Mouse (Mus musculus) CH12.LX (cell line): ENCODE data around the gene Gon7. TPM values are rescaled to one million over a fixed set of nuclear protein-coding genes. Genes with fewer than 3 reads are reported as not detected.

Source experiments
- DNase-seq: peaks from one replicate; pipeline ENCODE4 v3.0.0-alpha.2; 2013; ENCODE audit errors: extremely low read depth
- H3K27ac ChIP-seq: 2 replicates; pipeline ENCODE4 v1.5.1; 2012; ENCODE audit warnings: low read depth, mild to moderate bottlenecking, control low read depth, moderate library complexity; ENCODE audit not compliant: insufficient read depth
- H3K27me3 ChIP-seq: replicated peaks from 2 replicates; pipeline ENCODE3; 2012; ENCODE audit warnings: inconsistent platforms
- H3K36me3 ChIP-seq, 2 experiments: replicated peaks in 1 of 2; 2 replicates each; pipeline versions ENCODE3 to v1.6.1; 2012; ENCODE audit warnings: inconsistent platforms in 1 of 2, low read length in 1 of 2, mild to moderate bottlenecking in 1 of 2, mixed read lengths in 1 of 2, moderate library complexity in 1 of 2; ENCODE audit not compliant: control insufficient read depth in 1 of 2, insufficient read depth in 1 of 2
- H3K4me1 ChIP-seq, 2 experiments: 2 replicates each; pipeline ENCODE4 v1.6.1; 2012; ENCODE audit warnings: inconsistent platforms in 1 of 2, moderate library complexity in 1 of 2; ENCODE audit not compliant: insufficient read depth in 2 of 2, control insufficient read depth in 1 of 2
- H3K4me2 ChIP-seq: 2 replicates; pipeline ENCODE4 v1.6.1; 2012; ENCODE audit warnings: low read depth, mild to moderate bottlenecking, control low read depth; ENCODE audit not compliant: poor library complexity, insufficient read depth, severe bottlenecking
- H3K4me3 ChIP-seq, 3 experiments: fragments of 150-350 bp in 1 of 3; sonication (generic) in 1 of 3; replicated peaks in 1 of 3; 2 replicates each; pipeline versions ENCODE3 to v1.5.1; 2011 to 2012; ENCODE audit warnings: low read depth in 2 of 3, low read length in 2 of 3, mild to moderate bottlenecking in 2 of 3, moderate library complexity in 2 of 3, control low read depth in 1 of 3, improper control_type of control experiment in 1 of 3, inconsistent platforms in 1 of 3, mixed read lengths in 1 of 3; ENCODE audit not compliant: poor library complexity in 1 of 3
- H3K79me2 ChIP-seq: replicated peaks from 2 replicates; pipeline ENCODE4 v1.6.1; 2012; ENCODE audit warnings: mild to moderate bottlenecking, moderate library complexity; ENCODE audit not compliant: control insufficient read depth, poor library complexity, insufficient read depth, severe bottlenecking; ENCODE audit errors: extremely low read depth
- H3K9ac ChIP-seq: 2 replicates; pipeline ENCODE4 v1.6.1; 2012; ENCODE audit warnings: low read depth, mild to moderate bottlenecking, control low read depth, moderate library complexity; ENCODE audit not compliant: insufficient read depth
- H3K9me3 ChIP-seq: replicated peaks from 2 replicates; pipeline ENCODE3; 2012; ENCODE audit warnings: low read length, inconsistent platforms, mixed read lengths
- BHLHE40 ChIP-seq: IDR thresholded peaks from 2 replicates; pipeline ENCODE4 v1.6.1; 2011; ENCODE audit warnings: mild to moderate bottlenecking, low read depth, low read length, improper control_type of control experiment
- CHD1 ChIP-seq: IDR thresholded peaks from 2 replicates; pipeline ENCODE4 v1.6.1; 2012; ENCODE audit warnings: low read depth, low read length, improper control_type of control experiment, inconsistent platforms
- CTCF ChIP-seq, 2 experiments: IDR thresholded peaks in 1 of 2; conservative IDR thresholded peaks in 1 of 2; 2 replicates each; pipeline ENCODE4 v1.5.1; 2011 to 2012; ENCODE audit warnings: low read depth in 2 of 2, low read length in 2 of 2, improper control_type of control experiment in 1 of 2, inconsistent platforms in 1 of 2, mild to moderate bottlenecking in 1 of 2, moderate library complexity in 1 of 2
- ELF1 ChIP-seq: IDR thresholded peaks from 2 replicates; pipeline ENCODE4 v1.6.1; 2014; ENCODE audit warnings: low read depth, mild to moderate bottlenecking, inconsistent platforms, low read length, improper control_type of control experiment
- ETS1 ChIP-seq: conservative IDR thresholded peaks from 2 replicates; pipeline ENCODE4 v1.6.1; 2012; ENCODE audit warnings: low read depth, mild to moderate bottlenecking, inconsistent platforms, low read length, improper control_type of control experiment, moderate library complexity
- GABPA ChIP-seq: IDR thresholded peaks from 2 replicates; pipeline ENCODE4 v1.6.1; 2012; ENCODE audit warnings: low read depth, low read length, improper control_type of control experiment, inconsistent platforms; ENCODE audit not compliant: insufficient replicate concordance
- JUND ChIP-seq: conservative IDR thresholded peaks from 2 replicates; pipeline ENCODE4 v1.6.1; 2011; ENCODE audit warnings: low read depth, low read length, improper control_type of control experiment
- MAFK ChIP-seq: IDR thresholded peaks from 2 replicates; pipeline ENCODE4 v1.6.1; 2011; ENCODE audit warnings: low read length, improper control_type of control experiment; ENCODE audit not compliant: insufficient replicate concordance
- MXI1 ChIP-seq: IDR thresholded peaks from 2 replicates; pipeline ENCODE4 v1.6.1; 2011; ENCODE audit warnings: mild to moderate bottlenecking, low read depth, low read length, improper control_type of control experiment
- MYC ChIP-seq: IDR thresholded peaks from 2 replicates; pipeline ENCODE4 v1.6.1; 2011; ENCODE audit warnings: low read depth, mild to moderate bottlenecking, improper control_type of control experiment, low read length
- NELFE ChIP-seq: IDR thresholded peaks from 2 replicates; pipeline ENCODE4 v1.6.1; 2011; ENCODE audit warnings: low read depth, low read length, improper control_type of control experiment
- PAX5 ChIP-seq: IDR thresholded peaks from 2 replicates; pipeline ENCODE4 v1.6.1; 2012; ENCODE audit warnings: low read length, inconsistent platforms, mixed read lengths
- POLR2A ChIP-seq: IDR thresholded peaks from 2 replicates; pipeline ENCODE4 v1.6.1; 2011; ENCODE audit warnings: low read depth, mild to moderate bottlenecking, improper control_type of control experiment, low read length
- RAD21 ChIP-seq: IDR thresholded peaks from 2 replicates; pipeline ENCODE4 v1.6.1; 2011; ENCODE audit warnings: low read depth, mild to moderate bottlenecking, low read length, improper control_type of control experiment, moderate library complexity
- RCOR1 ChIP-seq: conservative IDR thresholded peaks from 2 replicates; pipeline ENCODE4 v1.6.1; 2012; ENCODE audit warnings: low read depth, mild to moderate bottlenecking, inconsistent platforms, low read length, improper control_type of control experiment
- SIN3A ChIP-seq: IDR thresholded peaks from 2 replicates; pipeline ENCODE4 v1.6.1; 2012; ENCODE audit warnings: low read length, improper control_type of control experiment, inconsistent platforms
- UBTF ChIP-seq: IDR thresholded peaks from 2 replicates; pipeline ENCODE4 v1.6.1; 2012; ENCODE audit warnings: low read depth, mild to moderate bottlenecking, inconsistent platforms, low read length, improper control_type of control experiment, moderate library complexity
- USF2 ChIP-seq: conservative IDR thresholded peaks from 2 replicates; pipeline ENCODE4 v1.6.1; 2011; ENCODE audit warnings: low read depth, low read length, improper control_type of control experiment
- ZC3H11A ChIP-seq: IDR thresholded peaks from 2 replicates; pipeline ENCODE4 v1.6.1; 2012; ENCODE audit warnings: low read depth, mild to moderate bottlenecking, inconsistent platforms, low read length, improper control_type of control experiment
- ZKSCAN1 ChIP-seq: IDR thresholded peaks from 2 replicates; pipeline ENCODE4 v1.6.1; 2012; ENCODE audit warnings: low read depth, inconsistent platforms, low read length, improper control_type of control experiment, borderline replicate concordance
- dilution Hi-C: fragments of 300-500 bp; cut with MboI; formaldehyde crosslinking; loops from 2 replicates; pipeline ENCODE4 v1.14.3; 2020; ENCODE audit warnings: low sequenced_read_pairs; ENCODE audit not compliant: extremely low pct_unique_long_range_greater_than_20kb, extremely low pct_ligation_motif_present
- in situ Hi-C: fragments of 300-500 bp; cut with MboI; formaldehyde crosslinking; loops from 3 replicates; pipeline ENCODE4 v1.14.3; 2019; ENCODE audit warnings: low sequenced_read_pairs, low pct_ligation_motif_present, low pct_unique_long_range_greater_than_20kb, mixed read lengths
- polyA plus RNA-seq: library from polyadenylated mRNA; unstranded; fragments of >175 nt; gene quantifications from 2 replicates; pipeline ENCODE4 v1.2.1, GENCODE M21; 2012; ENCODE audit warnings: low read depth; ENCODE audit not compliant: insufficient read length
- total RNA-seq, 2 experiments: library from RNA; depleted of rRNA; stranded (reverse); fragments of 300-350 nt in 1 of 2; fragments of >200 nt in 1 of 2; gene quantifications; 2 replicates each; pipeline ENCODE4 v1.2.3; 2012 to 2014

Gene Gon7
- total and polyA plus RNA-seq, 3 experiments, result 20.9 to 30.0 (median 21.1) TPM

DNA sequence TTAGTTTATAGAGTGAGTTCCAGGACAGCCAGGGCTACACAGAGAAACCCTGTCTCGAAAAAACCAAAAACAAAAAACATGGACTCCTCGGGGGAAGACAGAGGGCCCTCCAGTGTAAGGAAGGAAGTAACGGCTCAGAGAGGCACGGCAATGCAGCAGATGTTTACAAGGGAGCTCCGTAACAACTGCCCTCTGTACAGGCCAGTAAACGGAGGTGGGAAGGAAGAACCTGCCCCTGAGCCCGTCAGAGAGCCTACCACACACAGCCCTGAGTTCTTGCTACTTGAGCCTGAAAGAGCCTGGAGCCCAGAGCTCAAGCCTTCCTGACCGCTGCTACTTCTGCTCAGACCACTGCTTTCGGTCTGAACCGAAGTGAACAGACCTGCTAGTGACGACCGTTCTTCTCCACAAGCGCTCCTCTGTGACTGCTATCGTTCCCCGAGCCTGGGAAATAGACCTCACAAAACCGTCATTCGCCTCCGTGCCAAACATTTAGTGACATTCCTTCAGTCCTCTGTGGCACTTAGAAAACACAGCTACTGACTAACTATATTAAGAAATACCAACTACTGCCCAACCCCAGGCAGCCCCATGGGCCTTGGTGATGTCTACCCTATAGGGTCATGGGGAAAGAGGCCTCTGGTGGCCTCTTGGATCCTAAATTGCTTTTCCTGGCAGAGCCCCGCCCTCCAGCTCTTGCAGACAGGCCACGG is 44.3 kb downstream of the Gon7 start:
- no peak overlapping the region for H3K9ac ChIP-seq
- H3K4me2 ChIP-seq, result no peak overlapping the region
- H3K36me3 ChIP-seq, result no peaks in the 10 kb centered on the region
- dilution Hi-C loops, result no loop called here
- H3K79me2 ChIP-seq, result no peaks in the 10 kb centered on the region
- no peaks in the 10 kb centered on the region for H3K27me3 ChIP-seq
- no peak for DNase-seq
- no peaks in the 10 kb centered on the region for H3K4me1 ChIP-seq
- H3K27ac ChIP-seq, result no peak overlapping the region
- in situ Hi-C loops, result no loop called here
- TF ChIP-seq PAX5 (no peak), NELFE (no peak), USF2 (no peak), ZKSCAN1 (no peak), SIN3A (no peak), POLR2A (no peak), RCOR1 (no peak), MAFK (no peak), CHD1 (no peak), MYC (no peak), BHLHE40 (no peak), MXI1 (no peak), JUND (no peak), ZC3H11A (no peak), GABPA (no peak), UBTF (no peak), CTCF (conservative IDR thresholded peaks at IDR 0.05 in 1 of 2, IDR thresholded peaks at IDR 0.05 in 1 of 2; ENCODE audit: low read depth in 2 of 2, low read length in 2 of 2) (no peak)
- no peak overlapping the region for H3K4me3 ChIP-seq
- H3K9me3 ChIP-seq, result no peaks in the 10 kb centered on the region

DNA sequence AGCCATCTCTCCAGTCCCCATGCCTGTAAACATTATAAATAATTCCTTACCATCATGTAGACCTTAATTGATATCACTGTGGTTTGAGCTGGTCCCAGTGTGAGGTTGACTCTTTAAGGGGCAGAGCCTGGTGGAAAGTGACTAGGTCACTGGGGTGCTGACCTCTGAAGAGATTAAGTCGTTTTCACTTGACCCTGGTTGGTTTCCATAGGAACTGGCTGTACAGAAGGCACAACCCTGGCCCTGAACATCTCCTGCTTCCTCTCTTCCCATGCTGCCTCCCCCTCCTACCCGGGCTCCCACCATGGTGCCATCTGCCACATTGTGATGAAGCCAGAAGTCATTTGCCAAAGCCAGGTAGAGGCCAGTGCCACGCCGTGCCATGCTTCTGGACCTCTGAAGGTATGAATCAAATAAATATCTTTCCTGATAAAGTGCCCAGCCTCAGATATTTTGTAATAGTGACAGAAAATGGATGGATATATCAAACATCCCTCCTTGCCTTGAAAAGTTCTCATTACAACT is 46.7 kb downstream of the Gon7 start:
- in situ Hi-C loops, result no loop called here
- Histone ChIP-seq H3K27me3 (peaks cover 1% of the 10 kb centered on the region), H3K79me2 (no peaks in the 10 kb centered on the region), H3K27ac (no peak overlapping the region)
- TF ChIP-seq ETS1 (no peak), CTCF (conservative IDR thresholded peaks at IDR 0.05 in 1 of 2, IDR thresholded peaks at IDR 0.05 in 1 of 2; ENCODE audit: low read depth in 2 of 2, low read length in 2 of 2) (no peak), RAD21 (no peak), JUND (no peak), SIN3A (no peak), ELF1 (no peak), USF2 (no peak)
- TF ChIP-seq, all 38 proteins: peak for 0
- no peaks in the 10 kb centered on the region for H3K36me3 ChIP-seq
- dilution Hi-C loops, result no loop called here
- no peaks in the 10 kb centered on the region for H3K9me3 ChIP-seq
- peaks cover 0 to 5% of the 10 kb centered on the region in 2 experiments; a peak in 1 of 4 replicates for H3K4me1 ChIP-seq
- no peak overlapping the region for H3K4me3 ChIP-seq
- H3K9ac ChIP-seq, result no peak overlapping the region
- no peak for DNase-seq
- no peak overlapping the region for H3K4me2 ChIP-seq
